Mouse (Mus musculus) retina, adult 2 months (tissue): ENCODE measurements around the gene Txndc2.

ENCODE experiments used
- DNase-seq: peaks from one replicate; pipeline ENCODE4 v3.0.0-alpha.2; 2012; ENCODE audit warnings: low read depth, low spot score

Gene Txndc2

DNA sequence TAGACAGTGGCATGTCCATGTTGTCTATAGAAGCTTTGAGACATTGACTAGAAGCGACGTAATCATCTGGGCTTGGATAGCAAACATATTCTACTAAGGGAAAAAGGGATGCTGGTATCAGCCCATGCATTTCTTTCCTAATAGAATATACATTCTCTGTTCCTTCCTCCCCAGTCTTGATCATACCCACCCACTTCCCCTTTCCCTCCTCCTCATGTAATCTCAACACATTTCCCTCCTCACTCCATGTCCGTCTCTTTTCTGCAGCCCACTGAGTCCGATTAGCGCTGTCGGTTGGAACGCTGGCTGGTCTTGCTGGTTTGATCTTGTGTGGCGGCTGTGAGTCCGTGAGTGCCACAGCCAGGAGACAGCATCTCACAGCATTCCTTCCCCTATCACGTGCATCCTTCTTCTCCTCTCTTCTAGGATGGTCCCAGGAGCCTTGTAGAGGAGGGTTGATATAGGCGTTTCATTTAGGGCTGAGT, at the start of gene Txndc2:
Txndc2 (minus strand) TSS at position 435 of the 485 bp plus-strand sequence.
- no peak for DNase-seq

GRCm38 (mm10) chr17:65683731-65684130, 41.8 kb upstream of the Txndc2 start:
- DNase-seq: no peak

GRCm38 (mm10) chr17:65683316-65683715, 41.3 kb upstream of the Txndc2 start:
- DNase-seq: no peak

GRCm38 (mm10) chr17:65682071-65682680, 40.2 kb upstream of the Txndc2 start:
- DNase-seq: no peak

- no peak for DNase-seq
Measured at GRCm38 (mm10) chr17:65681516-65681915, 39.5 kb upstream of the Txndc2 start.

DNA sequence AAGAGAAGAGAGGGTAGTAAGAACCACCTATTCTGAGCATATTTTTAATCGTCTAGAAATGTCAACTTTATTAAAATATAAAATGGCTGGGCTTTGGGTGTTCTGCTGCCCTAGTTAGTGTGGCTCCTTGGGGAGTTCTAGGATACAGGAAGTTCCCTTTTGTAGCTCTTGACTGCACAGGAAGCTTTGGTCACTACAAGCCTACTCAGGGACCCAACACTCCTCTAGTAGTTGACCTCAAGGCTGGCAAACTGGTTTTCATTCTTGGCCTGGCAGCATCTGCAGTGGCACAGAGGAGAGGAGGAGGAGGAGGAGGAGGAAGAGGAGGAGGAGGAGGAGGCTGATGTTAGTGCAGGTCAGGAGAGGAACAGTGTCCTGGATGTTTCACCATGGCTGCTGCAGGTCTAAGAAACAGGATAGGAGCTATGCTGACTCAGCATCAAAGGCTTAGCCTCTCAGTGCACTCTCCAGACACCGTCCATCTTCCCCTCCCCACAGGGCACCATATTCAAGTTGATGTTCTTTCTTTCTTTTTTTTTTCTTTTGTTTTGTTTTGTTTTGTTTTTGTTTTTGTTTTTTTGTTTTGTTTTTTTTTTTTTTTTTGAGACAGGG, 38.9 kb upstream of the Txndc2 start:
- no peak for DNase-seq

DNA sequence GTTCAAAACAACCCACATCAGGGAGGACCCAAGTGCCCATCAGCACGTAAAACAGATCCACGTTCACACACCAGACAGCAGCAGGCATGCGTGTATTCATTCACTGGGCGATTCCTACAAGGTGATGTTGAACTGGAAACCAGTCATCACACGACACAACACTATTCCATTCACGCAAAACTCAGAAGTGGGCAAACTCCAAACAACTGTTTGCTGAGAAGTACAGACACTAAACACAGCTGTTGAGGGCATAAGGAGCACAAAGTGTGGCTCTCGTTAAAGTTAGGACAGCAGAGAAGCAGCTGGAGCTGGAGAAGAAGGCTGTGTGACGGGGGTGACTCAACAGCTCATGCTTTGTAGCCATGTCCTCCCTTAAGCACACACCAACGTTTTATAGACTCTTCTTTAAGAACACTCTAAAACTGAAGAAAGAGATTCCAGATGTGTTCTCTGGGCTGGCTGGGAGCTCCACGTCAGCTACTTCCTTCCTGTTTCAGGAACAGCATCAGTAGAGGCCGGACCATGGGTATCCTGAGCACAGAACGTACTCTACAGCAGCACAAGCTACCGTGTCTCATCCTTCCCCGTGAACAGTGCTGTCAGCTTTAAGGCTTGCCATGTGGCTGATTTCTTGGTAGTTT, 38.0 kb upstream of the Txndc2 start:
- no peak for DNase-seq

GRCm38 (mm10) chr17:65677742-65678141, 35.8 kb upstream of the Txndc2 start:
- DNase-seq: no peak

DNA sequence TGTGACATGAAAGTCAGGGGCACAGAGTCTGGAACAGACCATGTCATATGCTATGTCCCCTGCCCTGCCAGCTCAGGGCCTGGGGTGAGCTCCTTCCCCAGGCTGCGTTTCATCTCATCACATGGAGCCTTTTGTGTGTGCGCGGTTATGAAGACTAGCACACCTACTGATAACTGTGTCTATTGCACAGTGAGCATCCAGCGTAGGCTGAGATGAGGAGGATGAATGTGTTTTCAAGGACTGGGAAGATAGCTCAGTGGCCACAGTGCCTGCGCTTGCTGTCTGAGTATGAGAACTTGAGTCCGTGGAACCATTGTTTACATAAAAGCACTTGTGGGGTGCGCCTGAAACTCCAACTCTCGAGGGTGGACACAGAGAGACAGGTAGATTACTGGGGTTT, 34.6 kb upstream of the Txndc2 start:
- DNase-seq: no peak

GRCm38 (mm10) chr17:65675985-65676384, 34.0 kb upstream of the Txndc2 start:
- DNase-seq: no peak

- no peak for DNase-seq
Measured at GRCm38 (mm10) chr17:65674710-65675171, 32.8 kb upstream of the Txndc2 start.

DNA sequence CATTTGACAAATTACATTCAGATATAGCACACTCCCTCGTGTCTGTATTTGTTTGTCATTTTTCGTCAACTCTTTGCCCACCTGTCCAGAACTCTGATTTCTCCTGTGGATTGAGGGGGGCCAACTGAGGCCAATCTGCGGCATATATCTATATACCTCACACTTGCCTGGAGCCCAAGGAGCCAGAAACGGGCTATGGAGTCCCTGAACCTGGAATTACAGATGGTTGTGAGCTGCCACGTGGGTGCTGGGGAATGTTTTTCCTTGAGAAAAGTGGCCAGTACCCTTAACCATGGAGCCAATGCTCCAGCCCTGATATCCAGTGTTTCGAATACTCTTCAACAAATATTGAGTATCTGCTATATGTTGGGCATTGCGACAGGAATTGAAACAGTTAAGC, 31.0 kb upstream of the Txndc2 start:
- DNase-seq: no peak

DNA sequence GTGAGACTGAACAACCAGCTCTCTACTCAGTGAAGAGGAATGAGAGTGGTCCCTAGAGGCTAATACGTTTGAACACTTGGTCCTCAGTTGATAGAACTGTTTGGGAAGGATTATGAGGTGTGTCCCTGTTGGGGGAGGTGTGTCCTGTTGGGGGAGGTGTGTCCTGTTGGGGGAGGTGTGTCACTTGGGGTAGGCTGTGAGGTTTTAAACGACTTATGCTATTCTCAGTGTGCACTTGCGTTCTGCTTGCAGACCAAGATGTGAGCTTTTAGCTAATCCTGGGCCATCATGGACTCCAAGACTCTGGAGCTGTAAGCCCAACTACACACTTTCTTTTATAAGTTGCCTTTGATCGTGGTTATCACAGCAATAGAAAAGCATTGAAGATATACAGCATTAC, 27.1 kb upstream of the Txndc2 start:
- DNase-seq: no peak

DNA sequence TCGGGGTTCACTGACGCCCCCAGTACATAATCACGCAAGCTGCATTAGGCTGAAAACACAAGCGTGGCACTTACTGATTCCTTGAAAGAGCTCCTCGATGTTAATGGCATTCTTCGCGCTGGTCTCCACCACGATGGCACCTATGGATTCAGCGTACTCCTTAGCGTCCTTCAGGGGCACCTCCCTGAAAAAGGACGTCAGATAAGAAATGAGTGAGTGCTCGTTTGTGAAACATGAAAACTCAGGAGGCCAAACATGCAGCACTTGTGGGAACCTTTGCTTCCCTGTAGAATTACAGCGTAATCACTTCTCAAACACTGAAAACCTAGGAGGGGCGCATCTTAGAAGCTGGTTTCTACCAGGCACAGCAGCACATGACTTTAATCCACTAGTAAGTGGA, 25.8 kb upstream of the Txndc2 start:
- DNase-seq: no peak

DNA sequence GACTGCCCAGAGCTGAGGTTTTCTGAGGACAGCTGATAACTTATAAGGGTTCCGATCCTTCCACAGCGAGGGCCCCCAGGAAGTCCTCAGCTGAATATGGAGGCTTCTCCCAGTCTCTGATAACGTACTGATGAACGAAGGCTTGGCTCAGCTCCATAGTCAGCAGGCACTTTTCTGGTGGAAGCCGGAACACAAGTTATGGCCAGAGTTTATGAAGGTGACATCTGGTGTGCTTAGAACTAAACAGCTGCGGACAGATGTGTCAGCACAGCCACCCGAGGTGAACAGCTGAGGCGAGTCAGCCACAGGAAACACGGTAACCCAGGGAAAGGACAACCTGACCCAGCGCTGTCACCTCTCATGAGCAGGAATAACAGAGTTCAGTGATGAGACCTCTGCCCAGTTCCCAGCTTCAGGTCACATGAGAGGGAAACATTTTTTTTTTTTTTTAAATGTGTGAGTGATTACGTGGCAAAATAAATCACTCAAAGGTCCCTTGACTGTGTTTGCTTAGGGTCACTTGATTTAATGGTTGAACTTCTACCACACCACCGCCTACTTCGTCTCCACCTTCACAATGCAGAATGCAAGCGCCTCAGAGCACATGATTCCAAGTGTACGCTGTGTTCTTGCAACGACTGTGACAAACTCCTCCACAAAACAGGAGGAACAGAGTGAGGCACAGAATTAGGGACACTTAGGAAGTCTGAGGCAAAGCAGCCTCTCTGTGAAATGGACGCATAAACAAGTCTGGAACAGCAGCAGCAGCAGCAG, 24.6 kb upstream of the Txndc2 start:
- no peak for DNase-seq

GRCm38 (mm10) chr17:65665786-65666387, 23.9 kb upstream of the Txndc2 start:
- no peak for DNase-seq

DNA sequence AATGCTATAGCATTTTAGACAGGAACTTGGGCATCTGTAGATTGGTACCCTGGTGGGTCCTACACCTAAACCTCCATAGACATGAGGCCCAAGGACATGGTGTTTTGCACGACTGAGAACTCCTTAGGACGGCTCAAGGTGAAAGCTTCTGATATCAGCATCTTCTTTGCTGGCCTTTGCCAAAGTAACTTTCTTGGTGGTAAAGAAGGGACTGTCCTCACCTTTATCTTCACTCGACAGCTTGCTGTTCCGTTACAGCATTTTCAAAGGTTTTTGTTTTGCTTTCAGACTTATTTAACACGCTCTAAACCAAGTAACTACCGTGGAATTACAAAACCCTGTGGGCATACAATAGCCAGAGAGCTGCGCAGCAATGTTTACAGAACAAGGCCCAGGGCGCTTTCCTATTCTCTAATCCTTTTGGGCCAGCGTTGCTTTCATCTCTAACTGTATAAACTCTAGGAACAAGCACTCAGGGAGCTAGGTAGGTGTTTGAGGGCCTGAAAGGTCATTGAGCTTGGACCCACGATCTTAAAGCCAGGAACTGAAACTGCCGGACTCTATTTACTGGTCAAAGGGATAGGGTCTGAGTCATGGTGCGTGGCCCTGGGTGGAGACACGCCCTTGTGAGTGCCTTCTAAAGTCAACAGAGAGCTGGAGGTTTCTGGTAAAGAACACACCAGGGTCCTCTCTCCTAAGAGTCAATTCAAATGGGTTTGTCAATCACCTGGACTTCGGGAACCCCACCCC, 21.5 kb upstream of the Txndc2 start:
- no peak for DNase-seq

DNA sequence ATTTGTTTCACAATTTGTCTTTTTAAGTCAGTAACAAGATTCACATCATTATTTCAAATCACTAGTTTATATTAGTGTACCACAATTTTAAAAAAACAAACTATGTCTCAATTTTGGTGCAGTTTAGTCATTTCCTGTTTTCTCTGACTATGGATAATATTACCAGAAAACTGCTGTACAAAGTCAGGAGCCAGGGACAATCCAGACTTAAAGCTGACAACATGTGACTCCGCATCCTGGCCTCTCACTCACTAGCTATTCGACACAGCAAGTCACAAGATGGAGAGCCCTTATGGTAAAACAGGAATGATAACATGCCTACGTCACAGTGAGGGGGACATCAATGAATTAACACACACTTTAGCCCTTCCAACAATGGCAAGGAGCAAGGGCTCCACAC, 20.7 kb upstream of the Txndc2 start:
- DNase-seq: no peak

DNA sequence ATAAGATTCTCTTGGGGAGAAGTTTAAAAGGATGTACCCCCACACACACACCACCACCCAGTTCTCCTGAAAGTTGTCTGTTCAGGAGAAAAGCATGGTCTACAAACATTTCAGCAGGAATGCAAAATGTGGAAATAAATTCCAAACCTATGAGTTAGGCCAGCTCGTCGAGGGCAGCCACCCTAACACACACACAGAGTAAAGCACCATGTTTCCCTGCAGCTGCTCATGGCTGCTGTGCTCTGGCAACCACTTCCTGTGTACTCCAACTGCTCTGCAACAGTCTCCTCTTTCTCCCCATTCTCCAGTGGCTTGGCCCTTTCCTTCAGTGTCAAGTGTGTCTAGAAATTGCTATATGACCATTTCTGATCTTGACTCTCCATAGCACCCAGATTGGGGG, 16.4 kb upstream of the Txndc2 start:
- DNase-seq: no peak

DNA sequence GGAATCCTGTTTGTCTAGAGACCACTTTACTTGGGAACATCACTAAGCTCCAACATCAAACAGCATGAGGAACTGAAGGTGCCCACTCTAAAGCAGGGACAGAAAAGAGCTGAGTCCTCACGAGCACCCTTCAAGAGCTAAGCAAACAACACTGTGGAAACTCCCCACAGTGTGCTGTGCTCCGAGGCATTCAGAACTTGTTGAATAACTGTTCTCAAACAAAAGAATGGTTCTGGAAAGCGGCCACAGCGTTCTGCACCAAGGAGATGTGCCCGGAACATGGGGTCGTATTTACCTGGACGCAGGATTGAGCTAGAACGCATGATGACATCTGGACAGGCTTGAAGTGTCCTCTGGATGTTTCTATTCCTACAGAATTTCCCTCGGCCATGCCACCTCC, 16.0 kb upstream of the Txndc2 start:
- DNase-seq: no peak

GRCm38 (mm10) chr17:65656731-65657130, 14.8 kb upstream of the Txndc2 start:
- DNase-seq: no peak
